Mouse (Mus musculus) cortical plate, adult 2 months (tissue): ENCODE results near the gene Tmem59.

Experiments used
- CTCF ChIP-seq: fragments of 200-500 bp; IDR thresholded peaks from 2 replicates; pipeline ENCODE4 v1.5.1; 2011; ENCODE audit warnings: mild to moderate bottlenecking, control low read depth, low read length; ENCODE audit not compliant: insufficient read depth; ENCODE audit errors: extremely low read depth
- POLR2A ChIP-seq: fragments of 200-500 bp; IDR thresholded peaks from 2 replicates; pipeline ENCODE4 v1.6.1; 2011; ENCODE audit warnings: mild to moderate bottlenecking, low read length, control low read depth; ENCODE audit not compliant: insufficient read depth; ENCODE audit errors: extremely low read depth

- TF ChIP-seq CTCF (no peak), POLR2A (no peak)
Observed at GRCm38 (mm10) chr4:107160181-107160580, 18.0 kb upstream of the Tmem59 start.
